Mouse (Mus musculus): Measurements from ENCODE around the gene Padi4.

Gene Padi4

GRCm38 (mm10) chr4:140787414-140787813 lies 13.4 kb upstream of the Padi4 start:
- DNase-seq: peak; percentile 98

GRCm38 (mm10) chr4:140785217-140785616 lies 11.2 kb upstream of the Padi4 start:
- no peak for DNase-seq

GRCm38 (mm10) chr4:140784292-140784945 lies 10.4 kb upstream of the Padi4 start:
- no peak for DNase-seq

GRCm38 (mm10) chr4:140782821-140783220 lies 8.8 kb upstream of the Padi4 start:
- DNase-seq: no peak

- no peak for DNase-seq
Observed at GRCm38 (mm10) chr4:140780507-140780906, 6.5 kb upstream of the Padi4 start.

GRCm38 (mm10) chr4:140779803-140780397 lies 5.9 kb upstream of the Padi4 start:
- DNase-seq: no peak

- no peak for DNase-seq
Observed at GRCm38 (mm10) chr4:140776623-140777022, 2.6 kb upstream of the Padi4 start.

- DNase-seq: no peak
Observed at GRCm38 (mm10) chr4:140775876-140776275, 1.8 kb upstream of the Padi4 start.

GRCm38 (mm10) chr4:140774893-140775292 lies 857 bp upstream of the Padi4 start:
- no peak for DNase-seq

- DNase-seq: peak; percentile 94
Observed at GRCm38 (mm10) chr4:140771091-140771490, 2.9 kb downstream of the Padi4 start.

- peak; percentile 97 for DNase-seq
Observed at GRCm38 (mm10) chr4:140770433-140770832, 3.6 kb downstream of the Padi4 start.

GRCm38 (mm10) chr4:140768973-140769372 lies 5.1 kb downstream of the Padi4 start:
- DNase-seq: no peak

GRCm38 (mm10) chr4:140765936-140766335 lies 8.1 kb downstream of the Padi4 start:
- DNase-seq: no peak

GRCm38 (mm10) chr4:140763158-140763557 lies 10.9 kb downstream of the Padi4 start:
- DNase-seq: no peak

GRCm38 (mm10) chr4:140761601-140762000 lies 12.4 kb downstream of the Padi4 start:
- no peak for DNase-seq

GRCm38 (mm10) chr4:140755811-140756210 lies 18.2 kb downstream of the Padi4 start:
- no peak for DNase-seq

- DNase-seq: no peak
Observed at GRCm38 (mm10) chr4:140753366-140753765, 20.7 kb downstream of the Padi4 start.

- no peak for DNase-seq
Observed at GRCm38 (mm10) chr4:140750328-140750727, 23.7 kb downstream of the Padi4 start.

- no peak for DNase-seq
Observed at GRCm38 (mm10) chr4:140747978-140748377, 26.1 kb downstream of the Padi4 start.

GRCm38 (mm10) chr4:140744654-140745053 lies 29.4 kb downstream of the Padi4 start:
- DNase-seq: no peak

GRCm38 (mm10) chr4:140743086-140743485 lies 30.9 kb downstream of the Padi4 start:
- DNase-seq: no peak

GRCm38 (mm10) chr4:140742543-140742942 lies 31.5 kb downstream of the Padi4 start, which contains the start of gene Padi6:
Gene Padi6 (minus strand): TSS chr4:140742643.
- DNase-seq: no peak

GRCm38 (mm10) chr4:140741401-140741800 lies 32.6 kb downstream of the Padi4 start:
- DNase-seq: no peak

GRCm38 (mm10) chr4:140740655-140741054 lies 33.4 kb downstream of the Padi4 start:
- no peak for DNase-seq

- no peak for DNase-seq
Observed at GRCm38 (mm10) chr4:140732871-140733270, 41.2 kb downstream of the Padi4 start.

Data from heart, adult 11 months (tissue).